Mouse (Mus musculus) spleen, postnatal 14 days (tissue): ENCODE measurements around the gene Krtap22-2.
"Not testable (repeated sequence)": the region's sequence is repeated elsewhere in the genome, so short reads cannot be mapped to it uniquely, and the experiment has no call there.

Experiments
- DNase-seq, 2 experiments: peaks; one replicate each; pipeline ENCODE4 v3.0.0; 2021 to 2022; ENCODE audit warnings: low spot score in 2 of 2

Gene Krtap22-2

DNA sequence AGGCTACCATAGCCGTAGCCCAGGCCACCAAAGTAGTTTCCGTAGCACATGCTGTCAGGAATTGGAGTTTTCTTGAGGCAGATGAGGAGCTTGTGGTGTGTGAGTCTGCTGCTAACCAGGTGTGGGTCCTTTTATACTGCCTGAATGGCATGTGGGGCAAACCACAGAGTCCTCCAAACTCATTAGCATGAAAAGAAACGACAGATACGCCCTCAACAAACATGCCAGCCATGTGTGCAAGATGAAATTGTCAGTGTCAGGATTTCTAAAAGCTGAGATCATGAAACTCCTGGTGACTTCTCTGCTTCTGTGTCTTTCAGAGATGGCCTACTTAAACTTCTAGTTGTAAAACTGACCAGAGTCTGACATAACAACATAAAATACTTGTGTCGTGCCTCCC lies at the start of gene Krtap22-2:
Krtap22-2 (minus strand) TSS at position 101 of the 400 bp plus-strand sequence.
- no peak for DNase-seq

DNA sequence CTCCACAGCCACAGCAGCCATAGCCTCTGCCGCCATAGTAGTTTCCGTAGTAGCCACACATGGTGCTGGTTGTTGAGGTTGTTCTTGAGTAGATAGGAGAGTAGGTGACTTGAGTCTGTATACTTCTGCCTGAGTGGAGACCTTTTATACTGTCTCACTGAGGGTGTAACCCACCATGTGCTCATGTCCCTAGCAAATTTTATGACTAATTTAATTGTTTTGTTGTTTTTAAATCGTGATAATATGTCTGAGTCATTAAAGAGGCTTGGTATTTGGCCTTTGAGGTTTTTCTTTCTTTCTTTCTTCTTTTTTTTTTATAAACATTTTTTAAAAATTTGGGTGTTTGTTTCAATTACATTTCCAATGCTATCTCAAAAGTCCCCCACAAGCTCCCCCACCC lies 37.2 kb upstream of the Krtap22-2 start, which contains the start of gene Krtap6-5:
Krtap6-5 (minus strand) TSS at position 101 of the 400 bp plus-strand sequence.
- no peak for DNase-seq

DNA sequence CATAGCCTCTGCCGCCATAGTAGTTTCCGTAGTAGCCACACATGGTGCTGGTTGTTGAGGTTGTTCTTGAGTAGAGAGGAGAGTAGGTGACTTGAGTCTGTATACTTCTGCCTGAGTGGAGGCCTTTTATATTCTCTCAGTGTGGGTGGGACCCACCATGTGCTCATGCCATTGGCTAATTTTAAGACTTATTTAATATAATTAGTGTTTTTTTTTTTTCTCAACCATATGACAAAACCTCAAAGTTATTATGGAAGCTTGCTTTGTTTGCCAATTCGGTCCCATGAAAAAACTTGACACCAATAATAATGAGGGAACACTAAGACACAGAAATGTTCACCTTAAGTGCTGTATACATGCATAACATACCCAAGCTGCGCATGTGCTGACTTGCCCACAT lies 30.8 kb upstream of the Krtap22-2 start, which contains the start of gene Gm10228:
Gm10228 (minus strand) TSS at position 101 of the 400 bp plus-strand sequence.
- not testable (repeated sequence) for DNase-seq

DNA sequence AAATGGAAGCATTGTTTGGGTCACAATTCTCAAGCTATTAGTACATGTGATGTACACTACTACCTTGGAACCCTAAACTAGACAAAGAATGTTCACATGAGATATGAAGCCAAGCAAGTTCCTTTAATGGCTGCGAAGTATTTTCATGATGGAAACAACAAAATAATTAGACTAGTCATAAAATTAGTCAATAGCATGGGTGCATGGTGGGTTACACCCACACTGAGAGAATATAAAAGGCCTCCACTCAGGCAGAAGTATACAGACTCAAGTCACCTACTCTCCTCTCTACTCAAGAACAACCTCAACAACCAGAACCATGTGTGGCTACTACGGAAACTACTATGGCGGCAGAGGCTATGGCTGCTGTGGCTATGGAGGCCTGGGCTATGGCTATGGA lies 20.8 kb upstream of the Krtap22-2 start, which contains the start of gene Krtap6-1:
Krtap6-1 (plus strand) TSS at position 301 of the 400 bp plus-strand sequence.
- not testable (repeated sequence) for DNase-seq

DNA sequence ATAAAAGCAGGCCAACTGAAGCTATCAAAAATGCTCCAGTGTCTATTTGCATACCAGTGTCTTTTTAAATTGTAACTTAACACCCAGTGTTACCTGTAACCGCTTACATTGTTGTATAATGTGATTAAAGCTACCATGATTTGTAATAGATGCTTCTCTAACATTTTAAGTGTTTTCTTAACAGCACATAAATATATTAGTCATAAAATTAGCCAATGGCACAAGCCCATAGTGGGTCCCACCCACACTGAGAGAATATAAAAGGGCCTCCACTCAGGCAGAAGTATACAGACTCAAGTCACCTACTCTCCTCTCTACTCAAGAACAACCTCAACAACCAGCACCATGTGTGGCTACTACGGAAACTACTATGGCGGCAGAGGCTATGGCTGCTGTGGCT lies 4.4 kb upstream of the Krtap22-2 start, which contains the start of gene Gm10229:
Gm10229 (plus strand) TSS at position 301 of the 400 bp plus-strand sequence.
- not testable (repeated sequence) for DNase-seq

DNA sequence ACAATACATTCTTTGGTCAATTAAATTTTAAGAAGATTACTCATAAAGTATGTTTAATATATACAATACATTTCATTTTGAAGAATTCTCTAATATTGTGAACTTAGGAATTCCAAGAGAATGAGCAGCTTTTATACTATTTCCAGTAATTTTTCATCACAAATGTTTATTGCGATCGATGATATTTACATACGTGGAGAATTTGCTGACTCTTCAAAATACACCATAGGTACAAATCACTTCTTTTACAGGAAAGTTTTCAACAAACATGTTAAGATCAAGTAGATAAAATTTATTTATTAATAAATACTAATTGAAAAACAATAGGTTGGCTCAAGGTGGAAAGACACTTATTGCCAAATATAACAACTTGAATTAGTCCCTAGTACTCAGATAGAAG lies 3.4 kb upstream of the Krtap22-2 start:
- DNase-seq: no peak

DNA sequence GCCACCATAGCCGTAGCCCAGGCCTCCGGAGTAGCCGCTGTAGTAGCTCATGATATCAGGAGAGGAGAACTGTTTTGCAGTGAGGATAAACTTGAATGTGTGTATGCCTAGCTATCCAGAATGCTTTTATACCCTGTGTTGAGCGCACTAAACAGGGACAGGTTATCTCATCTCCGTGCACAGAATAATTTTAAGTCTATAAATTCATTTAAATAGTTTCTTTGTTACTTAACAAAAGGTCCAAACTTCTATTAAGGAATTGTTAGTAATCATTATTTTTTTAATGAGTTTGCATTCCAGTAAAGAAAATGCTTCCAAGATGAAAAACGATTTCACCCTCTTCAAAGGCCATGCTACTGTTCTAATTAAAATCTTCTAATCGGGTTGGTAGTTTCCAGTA lies 47.8 kb downstream of the Krtap22-2 start, which contains the start of gene Krtap16-3:
Krtap16-3 (minus strand) TSS at position 101 of the 400 bp plus-strand sequence.
- DNase-seq: no peak
